Mouse (Mus musculus) heart, embryonic 15.5 days (tissue): ENCODE measurements at regions not wholly inside any gene's neighbourhood (a gene's known extent, or its start where the extent isn't known, plus 50 kb on each side); places are given as distances from the start of the nearest gene placed in this dataset.
A peak's percentile ranks its signal among the peaks of the same experiment; 100 is the strongest.

Source experiments
- ATAC-seq: fragments of 200-750 bp; cut with Nextera tagmentation; replicated peaks from 2 replicates; pipeline ENCODE4 v1.8.0; 2017; ENCODE audit warnings: low read depth, moderate TSS enrichment; ENCODE audit not compliant: insufficient number of reproducible peaks, insufficient read depth, low FRiP score
- H3K27ac ChIP-seq: fragments of 300-500 bp; sonication (generic); 2 replicates; pipeline ENCODE4 v1.5.1; 2015; ENCODE audit warnings: mild to moderate bottlenecking, inconsistent platforms
- H3K27me3 ChIP-seq: fragments of 300-500 bp; sonication (generic); 2 replicates; pipeline ENCODE4 v1.6.1; 2015; ENCODE audit warnings: inconsistent platforms
- H3K36me3 ChIP-seq: fragments of 300-500 bp; sonication (generic); 2 replicates; pipeline ENCODE4 v1.6.1; 2015; ENCODE audit warnings: mild to moderate bottlenecking, inconsistent platforms
- H3K4me1 ChIP-seq: fragments of 300-500 bp; sonication (generic); replicated peaks from 2 replicates; pipeline ENCODE4 v1.6.1; 2015; ENCODE audit warnings: inconsistent platforms
- H3K4me2 ChIP-seq: fragments of 300-500 bp; sonication (generic); 2 replicates; pipeline ENCODE4 v1.6.1; 2015; ENCODE audit warnings: inconsistent platforms, mild to moderate bottlenecking, moderate library complexity
- H3K4me3 ChIP-seq: fragments of 300-500 bp; sonication (generic); 2 replicates; pipeline ENCODE4 v1.5.1; 2015; ENCODE audit warnings: mild to moderate bottlenecking, inconsistent platforms
- H3K9ac ChIP-seq: fragments of 300-500 bp; sonication (generic); 2 replicates; pipeline ENCODE4 v1.6.1; 2015; ENCODE audit warnings: mild to moderate bottlenecking, inconsistent platforms
- H3K9me3 ChIP-seq: fragments of 300-500 bp; sonication (generic); replicated peaks from 2 replicates; pipeline ENCODE4 v1.6.1; 2016; ENCODE audit warnings: inconsistent platforms
- WGBS: fragments of 180-500 bp; shearing (Covaris S2); methylation state at CpG from one replicate; pipeline ENCODE4 v1.1.7; 2015; ENCODE audit warnings: mixed read lengths; 5-methylcytosine and 5-hydroxymethylcytosine counted together

GRCm38 (mm10) chr16:95904531-95905165 lies 86.1 kb downstream of the Psmg1 start:
- Histone ChIP-seq H3K27me3 (no peaks in the 10 kb centered on the region), H3K9ac (no peak overlapping the region), H3K36me3 (no peaks in the 10 kb centered on the region), H3K4me3 (no peak overlapping the region), H3K4me1 (no peaks in the 10 kb centered on the region), H3K27ac (no peak overlapping the region), H3K9me3 (no peaks in the 10 kb centered on the region), H3K4me2 (no peak overlapping the region)
- 73% methylated on average over 6 of the region's 6 CpGs for WGBS
- ATAC-seq = no peak

DNA sequence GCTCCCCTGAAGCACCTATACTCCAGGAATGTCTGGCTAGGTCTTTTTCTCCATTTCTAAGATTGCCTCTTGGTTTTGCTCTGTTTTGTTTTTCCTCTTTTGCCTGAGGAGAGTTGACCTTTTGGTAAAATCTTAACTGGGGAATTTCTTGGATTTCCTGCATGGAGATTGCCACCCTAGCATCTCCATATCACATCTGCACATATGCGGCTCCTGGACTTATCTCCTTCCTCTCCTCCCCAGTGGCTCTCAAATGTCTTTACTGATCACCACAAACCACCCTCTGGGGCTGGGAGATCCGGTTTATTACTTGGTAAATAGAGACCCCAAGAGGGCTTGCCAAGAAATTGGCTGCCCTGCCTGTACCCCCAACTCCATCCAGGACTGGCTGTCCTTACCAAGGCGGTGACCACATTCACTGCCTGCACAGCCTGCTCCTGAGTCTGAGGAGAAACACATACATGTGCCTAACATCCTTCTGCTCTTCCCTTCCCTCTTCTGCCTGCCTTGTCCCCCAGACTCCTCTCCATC lies 87.3 kb downstream of the Psmg1 start:
- WGBS = 45% methylated on average over 3 of the region's 3 CpGs
- Histone ChIP-seq H3K4me1 (no peaks in the 10 kb centered on the region), H3K4me3 (no peak overlapping the region), H3K9ac (no peak overlapping the region), H3K27ac (no peak overlapping the region), H3K4me2 (no peak overlapping the region), H3K9me3 (no peaks in the 10 kb centered on the region), H3K36me3 (no peaks in the 10 kb centered on the region), H3K27me3 (no peaks in the 10 kb centered on the region)
- 0 out of 2 replicates have a peak, but pooled peaks have one; percentile 43 for ATAC-seq

DNA sequence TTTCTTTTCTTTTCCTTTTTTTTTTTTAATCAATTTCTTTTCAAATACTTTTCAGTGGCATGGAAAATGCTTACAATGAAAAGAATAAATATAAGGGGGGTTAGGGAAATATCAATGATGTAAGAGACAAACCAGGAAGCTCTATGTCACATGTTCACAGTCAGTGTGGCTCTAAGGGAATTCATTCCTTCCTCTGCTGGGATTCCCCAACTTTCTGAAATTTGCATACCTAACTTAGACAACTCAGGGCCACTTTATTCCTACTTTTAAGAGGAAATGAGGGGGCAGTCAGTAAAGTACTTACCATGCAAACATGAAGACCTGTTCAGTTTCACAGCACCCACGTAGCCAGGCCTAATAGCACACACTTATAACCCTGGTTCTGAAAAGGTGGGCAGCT lies 88.6 kb downstream of the Psmg1 start:
- H3K27ac ChIP-seq = no peak overlapping the region
- no peaks in the 10 kb centered on the region for H3K4me1 ChIP-seq
- whole genome bisulfite sequencing = 84% methylated on average over 1 of the region's 1 CpGs
- no peaks in the 10 kb centered on the region for H3K27me3 ChIP-seq
- H3K36me3 ChIP-seq = no peaks in the 10 kb centered on the region
- no peak overlapping the region for H3K4me2 ChIP-seq
- no peak overlapping the region for H3K9ac ChIP-seq
- no peak overlapping the region for H3K4me3 ChIP-seq
- no peaks in the 10 kb centered on the region for H3K9me3 ChIP-seq
- no peak for ATAC-seq

DNA sequence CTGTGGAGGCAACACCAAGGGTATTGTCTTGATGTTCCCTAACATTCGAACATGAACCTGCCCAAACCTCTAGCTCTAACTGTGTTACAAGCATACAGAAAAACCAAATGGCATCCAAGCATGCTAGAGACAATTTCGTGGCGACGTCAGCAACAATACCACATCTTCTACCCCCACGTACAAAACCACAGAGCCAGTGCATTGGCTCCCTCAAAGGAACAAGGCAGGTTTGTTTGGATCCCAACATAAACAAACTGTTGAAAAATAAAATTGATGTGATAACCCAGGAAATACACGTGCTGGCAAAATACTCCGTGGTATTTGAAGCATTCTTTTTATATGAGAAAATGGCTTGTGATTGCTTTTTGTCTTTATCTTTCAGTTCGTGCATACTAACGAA lies 89.4 kb downstream of the Psmg1 start:
- Histone ChIP-seq H3K4me1 (no peaks in the 10 kb centered on the region), H3K36me3 (no peaks in the 10 kb centered on the region), H3K9ac (no peak overlapping the region), H3K4me3 (no peak overlapping the region), H3K9me3 (no peaks in the 10 kb centered on the region), H3K27ac (no peak overlapping the region), H3K27me3 (no peaks in the 10 kb centered on the region), H3K4me2 (no peak overlapping the region)
- no peak for ATAC-seq
- 60% methylated on average over 9 of the region's 9 CpGs for WGBS

DNA sequence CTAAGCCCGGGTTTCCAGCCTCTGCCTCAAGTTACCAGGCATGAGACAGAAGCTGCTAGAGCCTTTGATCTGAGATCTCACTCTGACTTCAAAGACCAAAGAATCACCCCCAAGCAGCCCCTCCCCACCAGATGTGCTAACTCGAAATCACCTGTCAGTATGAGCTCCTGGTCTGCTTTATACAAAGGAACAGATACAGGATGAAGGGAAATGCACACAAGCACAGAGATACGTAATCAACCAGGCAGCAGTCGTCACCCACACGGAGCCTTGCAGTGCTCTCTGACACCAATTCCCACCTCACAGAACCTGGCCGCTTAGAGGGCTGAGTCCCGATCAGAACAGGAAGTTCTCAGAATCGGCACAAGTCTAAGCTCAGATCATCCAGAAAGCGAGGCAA lies 90.6 kb downstream of the Psmg1 start:
- no peak overlapping the region for H3K4me3 ChIP-seq
- no peak for ATAC-seq
- no peak overlapping the region for H3K4me2 ChIP-seq
- H3K27ac ChIP-seq = no peak overlapping the region
- no peaks in the 10 kb centered on the region for H3K36me3 ChIP-seq
- H3K9ac ChIP-seq = no peak overlapping the region
- H3K4me1 ChIP-seq = no peaks in the 10 kb centered on the region
- WGBS = 43% methylated on average over 9 of the region's 9 CpGs
- no peaks in the 10 kb centered on the region for H3K27me3 ChIP-seq
- H3K9me3 ChIP-seq = no peaks in the 10 kb centered on the region

DNA sequence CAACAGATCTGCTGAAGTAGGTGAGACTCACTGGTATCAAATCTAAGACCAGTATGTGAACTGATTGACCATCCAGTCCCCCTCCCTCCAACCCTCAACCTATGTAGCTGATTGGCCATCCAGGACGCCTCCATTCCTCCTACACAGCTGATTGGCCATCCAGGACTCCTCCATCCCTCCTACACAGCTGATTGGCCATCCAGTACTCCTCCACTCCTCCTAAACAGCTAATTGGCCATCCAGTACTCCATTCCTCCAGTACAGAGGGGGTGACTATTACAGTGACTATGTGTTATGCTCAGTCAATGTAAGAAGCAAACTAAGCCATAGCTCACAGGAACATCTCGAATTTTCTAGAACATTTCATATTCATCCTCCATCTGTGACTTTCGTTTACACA lies 91.1 kb downstream of the Psmg1 start:
- Histone ChIP-seq H3K27ac (no peak overlapping the region), H3K4me3 (no peak overlapping the region), H3K9me3 (no peaks in the 10 kb centered on the region), H3K4me2 (no peak overlapping the region), H3K27me3 (no peaks in the 10 kb centered on the region), H3K9ac (no peak overlapping the region), H3K4me1 (no peaks in the 10 kb centered on the region), H3K36me3 (no peaks in the 10 kb centered on the region)
- no peak for ATAC-seq
- 88% methylated on average over 3 of the region's 3 CpGs for WGBS

DNA sequence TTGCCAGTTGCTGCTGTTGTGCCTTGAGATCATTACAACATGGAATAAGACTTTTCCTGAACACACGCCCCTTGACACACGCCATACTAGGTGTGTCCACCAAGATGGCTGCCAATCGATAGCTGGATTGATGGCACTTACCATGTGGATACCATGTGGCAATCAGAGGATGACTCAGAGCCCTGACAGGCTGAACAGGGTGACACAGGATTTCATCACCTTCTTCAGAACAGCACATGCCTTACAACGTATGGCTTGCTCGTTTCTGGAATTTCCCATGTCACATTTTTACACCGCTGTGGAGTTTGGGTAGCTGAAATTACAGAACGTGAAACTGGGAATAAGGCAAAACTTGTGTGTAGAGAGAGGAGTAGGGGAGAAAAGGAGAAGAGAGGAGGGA lies 92.9 kb downstream of the Psmg1 start:
- Histone ChIP-seq H3K9ac (no peak overlapping the region), H3K36me3 (no peaks in the 10 kb centered on the region), H3K27me3 (no peaks in the 10 kb centered on the region), H3K4me2 (no peak overlapping the region), H3K27ac (no peak overlapping the region), H3K9me3 (no peaks in the 10 kb centered on the region), H3K4me1 (no peaks in the 10 kb centered on the region), H3K4me3 (no peak overlapping the region)
- WGBS = 67% methylated on average over 7 of the region's 7 CpGs
- ATAC-seq = no peak

- Histone ChIP-seq H3K9ac (no peak overlapping the region), H3K4me2 (no peak overlapping the region), H3K36me3 (no peaks in the 10 kb centered on the region), H3K27ac (no peak overlapping the region), H3K4me1 (no peaks in the 10 kb centered on the region), H3K9me3 (no peaks in the 10 kb centered on the region), H3K4me3 (no peak overlapping the region), H3K27me3 (no peaks in the 10 kb centered on the region)
- WGBS = 67% methylated on average over 6 of the region's 6 CpGs
- ATAC-seq = no peak
Observed at GRCm38 (mm10) chr16:95896126-95896525, 94.6 kb downstream of the Psmg1 start.

DNA sequence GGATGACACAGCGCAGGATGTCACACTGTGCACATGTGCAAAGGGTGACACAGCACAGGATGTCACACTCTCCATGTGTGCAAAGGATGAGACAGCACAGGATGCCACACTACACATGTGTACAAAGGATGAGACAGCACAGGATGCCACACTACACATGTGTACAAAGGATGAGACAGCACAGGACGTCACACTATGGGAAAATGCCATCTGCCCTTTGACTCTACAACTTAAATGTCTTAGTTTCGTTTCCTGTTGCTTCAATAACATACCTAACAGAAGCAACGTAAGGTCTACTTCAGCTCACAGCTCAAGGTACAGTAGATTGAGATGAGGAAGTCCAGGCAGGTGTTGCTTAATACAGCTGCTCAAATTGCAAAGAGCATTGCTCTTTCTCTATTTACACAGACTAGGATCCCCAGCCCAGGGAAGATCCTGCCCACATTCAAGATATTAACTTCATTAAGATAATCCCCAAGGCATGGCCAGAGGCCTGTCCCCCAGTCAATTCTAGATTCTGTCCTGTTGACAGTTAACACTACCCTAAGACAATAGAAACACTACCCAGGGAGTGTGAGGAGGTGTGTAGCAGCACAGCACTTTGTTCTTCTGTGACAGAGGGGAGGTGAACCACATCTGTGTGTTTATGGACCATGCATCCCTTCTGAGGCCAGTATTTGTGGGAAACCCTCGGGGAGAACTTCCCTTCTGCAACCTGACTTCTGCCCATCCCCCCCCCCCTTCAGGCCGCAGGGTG lies 97.0 kb downstream of the Psmg1 start:
- ATAC-seq = 0 out of 2 replicates have a peak, but pooled peaks have one; percentile 18
- Histone ChIP-seq H3K4me1 (no peaks in the 10 kb centered on the region), H3K4me3 (no peak overlapping the region), H3K9ac (no peak overlapping the region), H3K27me3 (no peaks in the 10 kb centered on the region), H3K4me2 (no peak overlapping the region), H3K27ac (no peak overlapping the region), H3K36me3 (no peaks in the 10 kb centered on the region), H3K9me3 (no peaks in the 10 kb centered on the region)
- WGBS = 60% methylated on average over 6 of the region's 6 CpGs

- no peak for ATAC-seq
- H3K27me3 ChIP-seq = no peaks in the 10 kb centered on the region
- no peak overlapping the region for H3K4me2 ChIP-seq
- no peak overlapping the region for H3K27ac ChIP-seq
- H3K36me3 ChIP-seq = no peaks in the 10 kb centered on the region
- no peaks in the 10 kb centered on the region for H3K9me3 ChIP-seq
- H3K4me1 ChIP-seq = no peaks in the 10 kb centered on the region
- no peak overlapping the region for H3K4me3 ChIP-seq
- no peak overlapping the region for H3K9ac ChIP-seq
- WGBS = 76% methylated on average over 3 of the region's 3 CpGs
Observed at GRCm38 (mm10) chr16:95892356-95892755, 98.4 kb downstream of the Psmg1 start.

DNA sequence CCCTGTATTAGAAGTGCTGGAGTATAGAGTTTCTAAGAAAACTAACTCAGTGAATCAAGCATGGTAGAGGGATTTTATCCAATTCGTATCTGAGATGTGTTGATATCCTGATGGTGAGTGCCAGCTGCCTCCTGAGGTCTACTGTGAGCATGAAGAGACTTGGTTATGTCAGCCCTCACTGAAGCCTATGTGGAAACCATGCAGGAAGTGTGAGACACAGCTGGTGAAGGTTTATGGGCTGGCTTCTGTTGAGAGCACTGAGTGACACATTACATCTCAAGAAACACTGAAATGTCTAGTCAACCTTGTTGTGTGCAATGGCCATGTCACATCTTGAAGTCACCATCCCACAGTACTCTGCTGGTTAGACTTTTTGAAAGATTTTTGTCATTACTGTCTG lies 104.6 kb downstream of the Psmg1 start:
- Histone ChIP-seq H3K9me3 (no peaks in the 10 kb centered on the region), H3K36me3 (no peaks in the 10 kb centered on the region), H3K4me1 (no peaks in the 10 kb centered on the region), H3K9ac (no peak overlapping the region), H3K4me3 (no peak overlapping the region), H3K27ac (no peak overlapping the region), H3K4me2 (no peak overlapping the region), H3K27me3 (no peaks in the 10 kb centered on the region)
- no peak for ATAC-seq
- WGBS = 71% methylated on average over 1 of the region's 1 CpGs

GRCm38 (mm10) chr16:95873297-95873696 lies 117.5 kb downstream of the Psmg1 start:
- ATAC-seq = no peak

More at GRCm38 (mm10) chr16:95873297-95873696, 117.5 kb downstream of the Psmg1 start:
- no peak overlapping the region for H3K9ac ChIP-seq
- H3K9me3 ChIP-seq = no peaks in the 10 kb centered on the region
- H3K27me3 ChIP-seq = no peaks in the 10 kb centered on the region
- H3K4me3 ChIP-seq = no peak overlapping the region
- WGBS = 91% methylated on average over 4 of the region's 4 CpGs
- no peak overlapping the region for H3K4me2 ChIP-seq
- H3K4me1 ChIP-seq = 0 out of 2 replicates have a peak, but pooled peaks cover 3% of the 10 kb centered on the region
- no peak overlapping the region for H3K27ac ChIP-seq
- H3K36me3 ChIP-seq = no peaks in the 10 kb centered on the region
